Mouse (Mus musculus) neural tube, embryonic 10.5 days (tissue): ENCODE measurements around the gene Gsx2.
A peak's percentile ranks its signal among the peaks of the same experiment; 100 is the strongest.

Source experiments
- DNase-seq: peaks from one replicate; pipeline ENCODE4 v3.0.0-alpha.2; 2017; ENCODE audit warnings: low spot score; ENCODE audit errors: extremely low spot score

Gsx2 gene

GRCm38 (mm10) chr5:75075383-75075941 lies at the start of gene Gsx2:
Gsx2 (plus strand) TSS chr5:75075601.
- peak; percentile 60 for DNase-seq

DNA sequence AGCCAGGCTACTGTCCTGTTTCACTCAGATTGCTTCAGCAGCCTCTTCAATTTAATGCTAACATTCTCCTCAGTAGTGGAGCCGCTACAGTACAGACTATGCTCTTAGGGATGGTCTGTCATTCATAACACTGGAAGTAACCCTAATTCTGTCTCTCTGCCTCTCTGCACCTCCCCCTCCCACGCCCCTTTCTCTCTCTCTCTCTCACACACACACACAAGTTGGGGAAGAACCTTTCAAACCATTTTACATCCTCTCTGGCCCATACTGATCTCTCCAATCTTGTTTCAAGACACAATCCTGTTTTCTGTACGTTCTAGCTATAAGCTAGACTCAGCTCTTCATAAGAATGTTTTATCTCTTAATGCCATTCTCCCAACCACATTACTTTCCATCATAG lies 39.9 kb upstream of the Gsx2 start:
- no peak for DNase-seq

GRCm38 (mm10) chr5:75039307-75039706 lies 36.1 kb upstream of the Gsx2 start:
- DNase-seq, result no peak

DNA sequence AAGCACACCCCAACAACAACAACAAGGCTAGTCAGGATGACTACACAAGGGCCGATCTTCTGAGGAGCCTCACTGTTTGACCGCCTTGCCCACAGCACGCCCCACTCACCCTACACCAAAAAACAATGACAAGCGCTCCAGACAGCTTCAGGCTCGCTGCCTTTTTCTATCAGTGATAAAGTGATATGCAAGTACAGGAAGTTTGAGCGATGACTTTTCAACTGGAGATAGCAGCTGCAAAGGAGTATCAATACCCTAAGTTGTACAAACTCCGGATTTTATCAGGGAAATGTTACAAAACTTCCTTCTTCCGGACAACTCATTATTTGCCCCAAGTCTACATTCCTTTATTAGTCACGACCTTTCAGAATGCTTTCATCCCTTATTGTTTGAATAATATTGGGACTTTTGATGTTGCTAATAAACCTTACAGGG lies 32.4 kb upstream of the Gsx2 start:
- no peak for DNase-seq

GRCm38 (mm10) chr5:75043621-75044301 lies 31.6 kb upstream of the Gsx2 start:
- DNase-seq, result no peak

DNA sequence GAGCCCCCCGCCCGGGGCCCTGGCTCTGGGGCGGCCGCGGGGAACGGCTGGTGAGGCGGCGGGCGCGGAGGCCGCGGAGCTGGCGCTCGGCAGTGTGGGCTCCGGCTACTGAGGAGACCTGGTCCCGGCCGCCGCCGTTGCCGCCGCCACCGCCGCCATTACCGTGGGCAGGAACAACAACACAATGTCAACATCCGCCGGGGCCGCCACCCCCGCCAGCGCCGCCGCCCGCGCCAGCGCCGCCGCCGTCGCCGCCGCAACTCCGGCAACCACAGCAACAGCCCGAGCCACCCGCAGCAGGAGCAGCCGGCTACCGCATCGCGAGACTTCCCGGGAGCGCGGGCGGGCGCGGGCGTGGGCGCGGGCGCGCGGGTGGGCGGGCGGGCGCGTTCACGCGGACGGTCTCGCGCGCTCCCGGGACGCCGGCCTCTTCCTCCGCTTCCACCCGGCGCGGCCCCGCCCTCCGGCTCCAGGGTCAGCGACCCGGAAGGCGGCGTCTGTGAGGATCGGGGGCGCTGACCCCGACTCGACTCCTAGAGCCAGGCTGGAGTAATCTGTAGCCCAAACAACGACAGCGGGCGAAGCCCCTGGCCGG lies 31.0 kb upstream of the Gsx2 start, which contains the start of gene Chic2:
TSS of gene Chic2 (minus strand) at position 465 of the 595 bp plus-strand sequence.
- DNase-seq, result peak; percentile 88

GRCm38 (mm10) chr5:75045371-75045770 lies 30.0 kb upstream of the Gsx2 start:
- DNase-seq, result no peak

GRCm38 (mm10) chr5:75046681-75047321 lies 28.6 kb upstream of the Gsx2 start:
- no peak for DNase-seq

DNA sequence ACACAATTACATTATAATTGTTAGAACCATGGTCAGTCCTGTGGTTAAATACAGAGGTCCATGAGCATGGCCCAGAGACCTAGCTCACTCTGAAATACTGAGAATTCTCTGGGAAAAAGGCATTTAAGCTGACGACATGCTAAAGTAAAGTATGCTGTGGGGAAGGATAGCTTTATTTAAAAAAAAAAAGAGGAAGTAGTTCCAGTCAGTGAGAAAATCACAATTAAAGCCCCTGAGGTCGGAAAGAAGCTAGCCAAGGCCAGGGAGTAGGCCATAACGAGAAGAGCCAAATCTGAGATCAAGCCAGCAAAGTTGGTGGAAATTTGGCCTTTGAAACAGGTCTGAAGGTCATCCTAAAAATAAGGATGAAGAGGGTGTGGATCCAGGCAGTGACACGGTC lies 24.3 kb upstream of the Gsx2 start:
- DNase-seq, result no peak

GRCm38 (mm10) chr5:75063177-75063576 lies 12.2 kb upstream of the Gsx2 start:
- DNase-seq, result no peak

GRCm38 (mm10) chr5:75066715-75067114 lies 8.7 kb upstream of the Gsx2 start:
- DNase-seq, result no peak

DNA sequence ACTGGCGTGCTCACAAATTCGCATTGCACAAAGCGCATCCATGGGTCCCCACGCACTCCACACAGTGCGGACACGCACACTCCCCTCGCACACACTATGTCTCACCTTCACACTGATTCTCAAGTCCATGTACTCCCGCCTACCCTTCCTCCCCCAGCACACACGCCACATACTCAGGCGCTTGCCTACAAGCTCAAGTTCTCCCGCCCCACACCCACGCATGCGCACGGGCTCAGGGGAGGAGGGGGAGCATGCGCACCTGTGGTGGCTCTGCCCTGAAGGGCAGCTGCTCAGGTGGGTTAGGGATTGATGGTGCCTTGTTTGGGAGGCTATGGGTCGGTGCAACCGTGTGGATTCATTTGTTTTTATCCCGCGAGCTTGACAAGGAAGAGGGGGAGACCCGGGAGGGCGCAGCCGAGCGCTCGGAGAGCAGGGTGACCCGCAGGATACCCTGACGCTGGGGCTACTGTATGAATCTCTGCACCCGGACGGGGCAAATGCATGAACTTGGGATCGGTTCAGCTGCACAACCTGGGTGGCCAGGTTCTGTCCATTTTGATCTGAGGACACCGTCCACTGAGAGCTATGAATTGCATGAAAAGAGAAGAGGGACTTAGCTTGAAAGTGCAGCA lies 8.2 kb upstream of the Gsx2 start:
- DNase-seq, result peak; percentile 75

DNA sequence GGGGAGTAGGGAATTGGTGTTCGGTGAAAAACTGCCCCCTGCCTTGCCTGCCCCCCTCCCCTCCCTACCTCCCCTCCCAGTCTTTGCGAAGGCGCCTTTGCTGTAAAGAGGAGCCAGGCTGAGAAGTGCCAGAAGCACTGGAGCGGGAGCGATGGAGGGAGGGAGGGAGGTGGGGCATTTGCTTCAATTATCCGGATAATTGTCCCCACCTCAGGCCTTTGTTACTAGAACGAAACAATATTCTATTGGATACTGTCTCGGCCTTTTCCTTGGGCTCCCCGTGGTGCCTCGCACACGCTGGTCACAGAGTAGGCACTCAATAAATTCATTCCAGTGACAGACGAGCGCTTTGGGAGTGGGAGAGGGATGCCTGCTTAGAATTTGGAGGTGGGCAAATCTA lies 5.3 kb upstream of the Gsx2 start:
- DNase-seq, result peak; percentile 46

DNA sequence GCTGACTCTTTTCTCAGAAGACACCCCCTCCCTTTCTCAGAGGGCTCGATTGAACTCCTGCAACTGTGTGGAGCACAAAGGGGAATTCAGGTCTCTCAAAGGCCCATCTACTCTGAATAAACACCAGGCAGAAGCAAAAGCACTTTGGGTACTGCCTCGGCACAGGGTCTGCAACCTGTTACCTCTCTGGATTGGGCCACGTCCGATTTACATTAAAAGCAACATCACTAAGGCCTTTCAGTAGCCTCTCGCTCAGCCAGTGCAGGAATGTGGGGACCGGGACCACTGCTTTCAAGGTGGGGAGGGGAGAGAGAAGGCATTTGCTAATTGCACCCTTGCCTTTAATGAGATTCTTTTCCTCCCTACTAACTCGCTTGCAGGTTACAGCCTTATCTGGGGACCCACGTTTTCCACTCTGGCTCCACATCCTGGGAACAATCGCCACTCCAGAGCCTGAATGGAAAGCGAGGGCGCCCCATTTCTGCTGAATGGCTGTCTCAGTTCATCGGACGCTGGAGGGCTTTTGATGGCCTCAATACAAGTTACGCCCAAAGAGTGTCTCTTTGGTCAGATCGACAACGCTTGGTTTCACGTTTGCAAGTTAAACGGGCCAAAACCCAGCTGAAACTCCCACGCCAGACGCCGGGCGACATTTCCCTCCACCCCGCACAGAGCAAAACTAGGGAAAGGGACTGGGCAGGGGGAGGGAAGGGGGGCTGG lies 4.6 kb upstream of the Gsx2 start:
- DNase-seq, result peak; percentile 57

DNA sequence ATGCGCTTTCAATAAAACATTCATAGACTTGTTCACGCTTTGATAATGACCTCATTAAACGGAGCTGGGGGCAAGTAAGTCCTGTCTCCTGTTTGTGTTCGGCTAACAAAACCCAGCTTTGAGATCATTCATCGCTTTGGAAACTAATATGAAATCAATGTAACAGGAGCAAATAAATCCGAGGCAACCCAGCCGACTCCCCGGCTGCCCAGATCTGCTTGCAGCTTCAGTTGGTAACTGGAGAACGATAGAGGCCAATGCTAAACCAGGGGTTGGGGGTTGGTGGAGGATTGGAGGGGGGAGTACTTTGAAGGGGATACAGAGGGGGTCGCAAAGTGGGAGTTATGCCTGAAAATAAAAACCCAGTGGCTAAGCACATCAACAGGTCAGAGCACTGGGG lies 3.5 kb upstream of the Gsx2 start:
- DNase-seq, result peak; percentile 52

- DNase-seq, result no peak
Measured at GRCm38 (mm10) chr5:75072532-75072931, 2.9 kb upstream of the Gsx2 start.

DNA sequence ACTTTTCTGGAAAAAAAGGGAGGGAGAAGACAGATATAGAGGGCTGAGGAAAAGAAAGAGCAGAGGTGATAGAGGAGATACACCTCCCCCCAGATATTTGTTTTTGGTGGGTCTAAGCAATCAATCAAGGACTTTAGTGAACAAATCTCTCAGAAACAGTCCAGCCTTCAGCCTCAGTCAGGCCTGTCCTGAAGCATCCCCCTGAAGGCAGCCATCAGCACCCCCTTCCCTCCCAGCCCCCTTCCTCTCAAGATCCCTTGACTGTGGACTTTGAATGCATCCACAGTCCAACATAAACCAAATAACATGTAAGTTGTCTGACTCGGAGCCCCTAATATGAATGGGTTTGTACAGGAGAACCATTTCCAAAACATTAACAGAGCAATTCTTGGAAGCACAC lies 2.2 kb upstream of the Gsx2 start:
- no peak for DNase-seq

- peak; percentile 28 for DNase-seq
Measured at GRCm38 (mm10) chr5:75073684-75074083, 1.7 kb upstream of the Gsx2 start.

DNA sequence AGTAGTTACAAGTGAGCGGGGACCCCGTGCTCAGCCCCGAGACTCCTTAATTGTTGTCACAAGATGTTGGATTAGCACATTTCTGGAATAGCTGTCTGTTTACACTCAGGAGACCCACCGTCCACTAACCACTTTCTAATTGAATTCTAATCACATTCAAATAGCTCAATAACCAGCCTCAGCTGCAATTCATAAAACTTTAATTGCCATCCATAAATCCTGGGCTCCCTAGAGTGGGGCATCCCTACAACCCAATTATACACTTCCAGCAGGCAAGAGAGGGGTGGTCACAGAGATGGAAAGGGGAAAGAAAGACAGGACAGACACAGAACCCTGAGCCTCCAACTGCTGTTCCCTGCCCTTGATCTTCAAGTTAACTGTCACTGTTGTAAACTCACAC lies 1.3 kb upstream of the Gsx2 start:
- peak; percentile 35 for DNase-seq

DNA sequence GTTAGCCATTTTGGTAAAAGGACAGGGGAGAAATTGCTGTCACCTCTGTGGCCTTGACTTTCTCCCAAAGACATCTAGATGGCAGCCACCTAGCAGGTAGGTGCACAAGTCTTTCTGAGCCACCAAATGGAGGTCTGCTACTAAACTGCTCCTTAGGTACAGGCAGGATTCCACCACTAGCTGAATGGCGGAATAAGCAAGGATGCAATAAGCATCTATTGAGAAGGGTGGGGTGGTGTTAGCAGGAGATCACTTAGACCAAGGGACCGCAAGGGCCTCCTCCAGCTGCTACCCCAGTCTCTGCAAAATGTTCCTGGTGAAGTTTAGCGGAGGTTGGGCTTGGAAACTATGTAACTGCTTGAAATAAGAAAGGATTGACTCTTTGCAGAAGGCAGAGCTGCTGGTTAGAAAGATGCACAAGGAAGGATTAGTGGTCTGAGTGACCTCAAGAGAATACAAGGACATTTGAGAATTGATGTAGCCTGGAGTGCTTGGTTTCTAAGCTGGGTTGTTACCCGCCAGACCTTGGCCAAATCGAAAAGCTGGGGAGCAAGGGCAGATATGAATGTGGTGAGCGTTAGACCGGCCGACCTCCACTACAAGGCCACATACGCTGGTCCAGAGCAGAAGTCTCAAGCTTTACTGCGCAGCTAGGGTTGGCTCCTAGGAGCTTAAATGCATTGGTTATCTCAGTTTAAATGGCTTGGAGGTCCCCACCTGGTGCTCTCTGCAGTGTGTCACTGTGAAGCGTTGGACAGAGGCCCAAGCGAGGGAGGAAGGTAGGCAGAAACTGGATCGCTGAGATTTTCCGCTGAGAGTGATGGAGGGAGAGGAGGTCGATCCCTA lies 641 bp upstream of the Gsx2 start:
- peak; percentile 57 for DNase-seq
